Mouse (Mus musculus): ENCODE measurements around the gene Gm27027. TPM values are rescaled to one million over a fixed set of nuclear protein-coding genes. Genes with fewer than 3 reads are reported as not detected.

Gm27027 gene
- polyA plus RNA-seq, 1 experiment from 2014 or later = not detected

GRCm38 (mm10) chr2:93956331-93956801 lies 39.8 kb downstream of the Gm27027 start:
- H3K4me3 ChIP-seq = peak overlapping the region; percentile 76
- peak; percentile 37 for ATAC-seq (replicated peaks; ENCODE audit: insufficient number of reproducible peaks, insufficient read depth, low FRiP score, low read depth)
- peak overlapping the region; percentile 60 for H3K27ac ChIP-seq
- no peaks in the 10 kb centered on the region for H3K9me3 ChIP-seq (replicated peaks)
- peak overlapping the region; percentile 71 for H3K9ac ChIP-seq
- H3K4me1 ChIP-seq (replicated peaks) = peaks cover 28% of the 10 kb centered on the region
- peak overlapping the region; percentile 99 for H3K4me2 ChIP-seq
- under 1% methylated on average over 44 of the region's 44 CpGs for WGBS
- no peaks in the 10 kb centered on the region for H3K36me3 ChIP-seq
- H3K27me3 ChIP-seq = peaks cover 46% of the 10 kb centered on the region

GRCm38 (mm10) chr2:93955886-93956285 lies 40.3 kb downstream of the Gm27027 start:
- WGBS = under 1% methylated on average over 28 of the region's 31 CpGs

GRCm38 (mm10) chr2:93954781-93955578 lies 41.2 kb downstream of the Gm27027 start:
- peak overlapping the region; percentile 99 for H3K4me2 ChIP-seq
- peak overlapping the region; percentile 71 for H3K9ac ChIP-seq
- H3K27me3 ChIP-seq = peaks cover 46% of the 10 kb centered on the region
- no peak for ATAC-seq (replicated peaks; ENCODE audit: insufficient number of reproducible peaks, insufficient read depth, low FRiP score, low read depth)
- no peak overlapping the region for H3K27ac ChIP-seq
- under 1% methylated on average over 32 of the region's 32 CpGs for WGBS
- peak overlapping the region; percentile 76 for H3K4me3 ChIP-seq
- H3K36me3 ChIP-seq = no peaks in the 10 kb centered on the region
- H3K9me3 ChIP-seq (replicated peaks) = no peaks in the 10 kb centered on the region
- H3K4me1 ChIP-seq (replicated peaks) = peaks cover 28% of the 10 kb centered on the region

More at GRCm38 (mm10) chr2:93955886-93956285, 40.3 kb downstream of the Gm27027 start:
- Histone ChIP-seq H3K4me3 (peak overlapping the region; percentile 76), H3K4me2 (peak overlapping the region; percentile 99), H3K27me3 (peaks cover 46% of the 10 kb centered on the region), H3K9me3 (replicated peaks) (no peaks in the 10 kb centered on the region), H3K4me1 (replicated peaks) (peaks cover 28% of the 10 kb centered on the region), H3K9ac (peak overlapping the region; percentile 71), H3K27ac (peak overlapping the region; percentile 60), H3K36me3 (no peaks in the 10 kb centered on the region)
- ATAC-seq (replicated peaks; ENCODE audit: insufficient number of reproducible peaks, insufficient read depth, low FRiP score, low read depth) = peak; percentile 3; the same call in 1 of the 2 replicates

- Histone ChIP-seq H3K9ac (no peak overlapping the region), H3K27me3 (peaks cover 41% of the 10 kb centered on the region), H3K4me3 (no peak overlapping the region), H3K36me3 (no peaks in the 10 kb centered on the region), H3K9me3 (replicated peaks) (0 out of 2 replicates have a peak, but pooled peaks cover 3% of the 10 kb centered on the region), H3K4me1 (replicated peaks) (peaks cover 28% of the 10 kb centered on the region), H3K4me2 (no peak overlapping the region), H3K27ac (no peak overlapping the region)
- no peak for ATAC-seq (replicated peaks; ENCODE audit: insufficient number of reproducible peaks, insufficient read depth, low FRiP score, low read depth)
- WGBS = 75% methylated on average over 9 of the region's 9 CpGs
These were observed 42.4 kb downstream of the Gm27027 start for GRCm38 (mm10) chr2:93953726-93954125.

- H3K27ac ChIP-seq = no peak overlapping the region
- 0 out of 2 replicates have a peak, but pooled peaks cover 9% of the 10 kb centered on the region for H3K27me3 ChIP-seq
- H3K4me1 ChIP-seq (replicated peaks) = peaks cover 6% of the 10 kb centered on the region
- 49% methylated on average over 5 of the region's 5 CpGs for WGBS
- H3K9ac ChIP-seq = no peak overlapping the region
- no peak overlapping the region for H3K4me3 ChIP-seq
- no peak for ATAC-seq (replicated peaks; ENCODE audit: insufficient number of reproducible peaks, insufficient read depth, low FRiP score, low read depth)
- no peaks in the 10 kb centered on the region for H3K36me3 ChIP-seq
- peaks cover 3% of the 10 kb centered on the region; the same call in 1 of the 2 replicates for H3K9me3 ChIP-seq (replicated peaks)
- H3K4me2 ChIP-seq = no peak overlapping the region
These were observed 49.2 kb downstream of the Gm27027 start for GRCm38 (mm10) chr2:93946976-93947375.

GRCm38 (mm10) chr2:93944855-93945254 lies 51.3 kb downstream of the Gm27027 start:
- H3K4me2 ChIP-seq = no peak overlapping the region
- peaks cover 3% of the 10 kb centered on the region; the same call in 1 of the 2 replicates for H3K9me3 ChIP-seq (replicated peaks)
- H3K36me3 ChIP-seq = no peaks in the 10 kb centered on the region
- H3K4me3 ChIP-seq = no peak overlapping the region
- no peak overlapping the region for H3K27ac ChIP-seq
- peaks cover 12% of the 10 kb centered on the region for H3K27me3 ChIP-seq
- 83% methylated on average over 4 of the region's 4 CpGs for WGBS
- no peak for ATAC-seq (replicated peaks; ENCODE audit: insufficient number of reproducible peaks, insufficient read depth, low FRiP score, low read depth)
- H3K9ac ChIP-seq = no peak overlapping the region
- peaks cover 18% of the 10 kb centered on the region for H3K4me1 ChIP-seq (replicated peaks)

GRCm38 (mm10) chr2:93944099-93944498 lies 52.1 kb downstream of the Gm27027 start:
- Histone ChIP-seq H3K4me1 (replicated peaks) (peaks cover 18% of the 10 kb centered on the region), H3K4me2 (no peak overlapping the region), H3K9me3 (replicated peaks) (peaks cover under 1% of the 10 kb centered on the region; the same call in 1 of the 2 replicates), H3K4me3 (no peak overlapping the region), H3K9ac (no peak overlapping the region), H3K27ac (no peak overlapping the region), H3K27me3 (peaks cover 12% of the 10 kb centered on the region), H3K36me3 (no peaks in the 10 kb centered on the region)
- WGBS = 88% methylated on average over 2 of the region's 2 CpGs
- no peak for ATAC-seq (replicated peaks; ENCODE audit: insufficient number of reproducible peaks, insufficient read depth, low FRiP score, low read depth)

- Histone ChIP-seq H3K9me3 (replicated peaks) (no peaks in the 10 kb centered on the region; the same call in 1 of the 2 replicates), H3K4me2 (peak overlapping the region; percentile 56), H3K9ac (no peak overlapping the region), H3K27ac (peak overlapping the region; percentile 52; the same call in 1 of the 2 replicates), H3K36me3 (no peaks in the 10 kb centered on the region), H3K4me3 (peak overlapping the region; percentile 24; the same call in 1 of the 2 replicates), H3K27me3 (peaks cover 15% of the 10 kb centered on the region), H3K4me1 (replicated peaks) (peaks cover 26% of the 10 kb centered on the region)
- peak; percentile 74 for ATAC-seq (replicated peaks; ENCODE audit: insufficient number of reproducible peaks, insufficient read depth, low FRiP score, low read depth)
- WGBS = 27% methylated on average over 11 of the region's 11 CpGs
These were observed 54.5 kb downstream of the Gm27027 start for GRCm38 (mm10) chr2:93941670-93942069.

- H3K9ac ChIP-seq = no peak overlapping the region
- H3K9me3 ChIP-seq (replicated peaks) = no peaks in the 10 kb centered on the region; the same call in 1 of the 2 replicates
- ATAC-seq (replicated peaks; ENCODE audit: insufficient number of reproducible peaks, insufficient read depth, low FRiP score, low read depth) = no peak
- no peak overlapping the region for H3K4me3 ChIP-seq
- H3K4me1 ChIP-seq (replicated peaks) = peaks cover 26% of the 10 kb centered on the region
- WGBS = 25% methylated on average over 9 of the region's 9 CpGs
- H3K4me2 ChIP-seq = no peak overlapping the region
- H3K36me3 ChIP-seq = no peaks in the 10 kb centered on the region
- peaks cover 18% of the 10 kb centered on the region for H3K27me3 ChIP-seq
- H3K27ac ChIP-seq = no peak overlapping the region
These were observed 57.6 kb downstream of the Gm27027 start for GRCm38 (mm10) chr2:93938534-93938933.

GRCm38 (mm10) chr2:93928866-93929265 lies 67.3 kb downstream of the Gm27027 start:
- no peak overlapping the region for H3K4me3 ChIP-seq
- H3K9me3 ChIP-seq (replicated peaks) = no peaks in the 10 kb centered on the region
- H3K4me1 ChIP-seq (replicated peaks) = no peaks in the 10 kb centered on the region
- WGBS = 60% methylated on average over 10 of the region's 10 CpGs
- H3K9ac ChIP-seq = no peak overlapping the region
- peaks cover 21% of the 10 kb centered on the region for H3K27me3 ChIP-seq
- H3K36me3 ChIP-seq = no peaks in the 10 kb centered on the region
- no peak overlapping the region for H3K4me2 ChIP-seq
- no peak for ATAC-seq (replicated peaks; ENCODE audit: insufficient number of reproducible peaks, insufficient read depth, low FRiP score, low read depth)
- no peak overlapping the region for H3K27ac ChIP-seq

- Histone ChIP-seq H3K27me3 (peaks cover 18% of the 10 kb centered on the region), H3K9me3 (replicated peaks) (no peaks in the 10 kb centered on the region), H3K36me3 (no peaks in the 10 kb centered on the region), H3K4me2 (no peak overlapping the region), H3K9ac (no peak overlapping the region), H3K4me3 (no peak overlapping the region), H3K4me1 (replicated peaks) (no peaks in the 10 kb centered on the region), H3K27ac (no peak overlapping the region)
- ATAC-seq (replicated peaks; ENCODE audit: insufficient number of reproducible peaks, insufficient read depth, low FRiP score, low read depth) = no peak
- 62% methylated on average over 13 of the region's 13 CpGs for WGBS
These were observed 68.3 kb downstream of the Gm27027 start for GRCm38 (mm10) chr2:93927701-93928437.

All from heart, embryonic 15.5 days (tissue).